Mouse (Mus musculus): ENCODE measurements around the gene Sh3bp1.

Gene Sh3bp1

DNA sequence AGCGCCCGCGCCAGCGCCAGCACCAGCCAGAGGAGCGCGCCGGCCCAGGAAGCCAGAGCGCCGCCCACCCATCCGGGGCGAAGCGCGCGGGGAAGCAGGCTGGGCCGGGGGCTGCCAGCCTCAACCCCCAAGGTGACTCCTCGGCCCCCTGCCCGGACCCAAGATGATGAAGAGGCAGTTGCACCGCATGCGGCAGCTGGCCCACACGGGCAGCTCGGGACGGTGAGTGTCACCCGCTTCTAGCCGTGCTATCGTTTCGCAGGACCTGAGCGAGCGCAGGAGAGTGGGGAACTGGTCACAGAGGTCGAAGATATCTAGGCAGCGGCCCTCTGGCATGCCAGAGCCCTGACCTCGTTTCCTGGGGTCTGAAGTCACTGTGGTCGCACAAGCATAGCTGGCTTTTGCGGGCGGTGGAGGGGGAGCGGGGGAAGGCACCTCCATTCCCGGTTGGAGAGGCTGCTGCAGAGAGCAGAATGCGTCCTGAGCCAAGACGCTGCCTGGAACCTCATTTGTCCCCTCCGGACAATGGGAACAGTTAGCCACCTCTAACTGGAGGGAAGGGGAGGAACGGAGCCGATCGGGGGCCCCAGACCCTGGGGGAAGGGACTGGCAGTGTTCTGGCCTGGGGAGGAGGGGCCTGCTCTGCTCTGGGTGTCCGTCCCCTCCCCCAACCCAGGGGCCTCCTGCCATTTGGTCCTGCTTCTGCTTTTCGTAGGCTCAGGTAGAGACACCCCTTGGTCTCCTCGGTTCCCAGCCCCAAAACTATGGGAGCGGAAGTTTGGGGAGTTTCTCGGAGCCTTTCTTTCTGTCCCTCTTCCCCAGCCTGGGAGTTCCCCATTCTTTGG, at the start of gene Sh3bp1:
Gene Sh3bp1, plus strand, starts transcription at position 29 of the 845 bp plus-strand sequence.
- DNase-seq (ENCODE audit: low read depth, low spot score): peak; percentile 84

DNA sequence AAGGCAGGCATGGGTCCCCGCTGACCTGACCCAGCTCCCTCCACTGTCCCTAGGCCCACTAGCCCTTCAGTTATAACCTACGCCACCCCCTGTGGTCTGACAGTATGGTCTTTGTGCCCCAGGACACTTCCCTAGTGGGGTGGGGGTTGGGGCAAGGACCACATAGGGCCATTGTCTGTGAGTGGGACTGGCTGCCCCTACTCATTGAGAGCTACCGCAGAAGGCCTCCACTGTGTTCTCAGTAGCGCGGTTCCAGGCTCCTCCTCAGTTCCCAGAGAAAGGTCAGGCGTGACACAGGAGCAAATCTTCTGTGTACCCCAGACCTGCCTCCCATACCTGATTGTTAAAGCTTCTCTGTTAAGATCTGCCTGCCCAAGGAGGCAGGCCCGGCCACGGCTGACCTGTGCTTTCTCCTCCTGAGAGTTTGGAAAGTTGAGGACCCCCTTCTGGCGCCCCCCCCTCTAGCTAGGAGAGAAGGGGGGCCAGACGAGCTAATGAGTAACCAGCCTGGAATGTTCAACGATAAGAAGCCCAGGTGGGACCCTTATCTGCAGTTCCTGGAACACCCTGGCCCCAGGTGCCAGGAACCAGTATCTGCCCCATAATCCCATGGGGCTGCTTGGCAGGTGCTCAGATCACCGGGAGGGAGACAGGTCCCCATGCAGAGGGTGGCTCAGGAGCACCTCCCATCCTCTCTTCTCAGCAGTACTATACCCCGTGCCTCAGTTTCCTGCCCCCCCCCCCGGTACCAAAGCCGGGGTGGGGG, 49.3 kb upstream of the Sh3bp1 start:
- no peak for DNase-seq (ENCODE audit: low read depth, low spot score)

DNA sequence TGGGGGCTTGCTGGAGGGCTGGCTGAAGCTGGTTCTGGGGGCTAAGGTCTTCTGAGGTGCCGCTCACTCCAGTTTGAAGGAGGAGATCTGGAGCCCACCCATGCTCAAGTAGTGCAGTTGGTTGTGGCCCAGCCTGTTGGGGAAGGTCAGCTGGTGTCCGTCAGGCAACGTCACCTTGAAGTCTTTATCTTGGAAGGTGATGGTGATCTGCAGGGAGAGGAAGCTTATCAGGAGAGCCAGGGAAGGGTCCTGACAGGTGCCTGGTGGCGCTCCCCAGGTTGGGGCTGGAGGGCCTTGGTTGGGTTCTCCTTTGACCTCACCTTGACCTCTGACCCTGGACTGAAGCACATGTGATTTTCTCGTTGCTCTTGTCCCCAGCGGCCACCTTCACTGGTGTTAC, 48.6 kb upstream of the Sh3bp1 start:
- no peak for DNase-seq (ENCODE audit: low read depth, low spot score)

DNA sequence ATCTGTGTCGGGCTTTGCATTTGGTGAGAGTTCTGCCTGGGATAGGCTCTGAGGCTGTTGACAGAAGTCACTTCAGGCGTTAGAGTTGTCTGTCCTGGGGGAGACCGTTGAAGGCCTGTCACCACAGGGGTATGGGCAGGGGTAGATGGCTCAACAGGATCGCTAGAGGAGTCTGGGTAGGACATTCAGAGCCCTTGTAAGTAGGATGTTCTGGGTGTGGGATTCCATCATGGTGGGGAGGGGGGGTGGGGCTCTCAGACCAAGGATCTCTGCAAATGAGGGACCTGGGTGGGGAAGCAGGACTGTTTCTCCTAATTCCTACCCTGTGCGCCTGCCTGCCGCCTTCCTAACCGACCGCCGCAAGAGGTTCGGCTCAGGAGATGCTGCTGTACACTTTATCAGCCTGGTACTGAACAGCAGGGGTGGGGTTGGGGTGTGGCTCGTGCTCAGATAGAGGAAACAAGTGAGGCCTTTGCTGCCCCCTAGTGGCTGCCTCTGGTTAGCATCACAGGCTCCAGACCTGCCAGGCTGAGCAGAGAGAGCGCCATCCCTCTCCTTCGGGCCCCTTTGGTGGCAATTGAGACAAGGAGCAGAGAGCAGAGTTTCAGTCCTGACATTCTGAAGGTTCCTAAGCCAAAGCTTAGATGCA, 47.9 kb upstream of the Sh3bp1 start:
- peak; percentile 94 for DNase-seq (ENCODE audit: low read depth, low spot score)

DNA sequence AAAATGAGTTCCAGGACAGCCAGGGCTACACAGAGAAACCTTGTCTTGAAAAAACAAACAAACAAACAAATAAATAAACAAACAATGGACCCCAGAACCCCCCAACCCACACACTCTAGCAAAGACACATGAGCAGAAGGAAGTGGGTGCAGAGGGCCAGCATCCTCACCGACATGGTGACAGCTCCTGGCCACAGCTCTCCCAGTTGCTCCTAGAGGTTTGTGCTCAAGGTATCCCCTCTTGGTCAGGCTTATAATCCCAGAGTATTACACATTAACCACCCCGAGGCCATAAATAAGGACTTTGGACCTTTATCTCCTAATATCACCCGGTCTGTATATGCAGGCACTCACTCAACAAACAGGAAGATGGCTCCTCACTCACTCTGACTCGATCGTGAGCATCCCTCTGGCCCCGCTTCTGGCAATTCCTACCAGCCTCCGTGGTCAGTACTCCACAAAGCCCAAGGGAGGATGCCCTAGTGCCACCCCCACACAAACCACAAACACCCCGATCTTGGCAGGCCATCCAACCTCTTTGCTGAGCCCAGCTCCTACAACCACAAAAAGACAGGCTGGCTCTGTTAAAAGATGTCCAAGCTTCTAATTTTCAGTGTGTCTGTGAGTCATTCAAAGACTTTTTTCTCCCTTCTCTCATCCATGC, 44.1 kb upstream of the Sh3bp1 start, which contains the start of gene Lgals2:
Gene Lgals2, minus strand, starts transcription at position 227 of the 663 bp plus-strand sequence.
- no peak for DNase-seq (ENCODE audit: low read depth, low spot score)

DNA sequence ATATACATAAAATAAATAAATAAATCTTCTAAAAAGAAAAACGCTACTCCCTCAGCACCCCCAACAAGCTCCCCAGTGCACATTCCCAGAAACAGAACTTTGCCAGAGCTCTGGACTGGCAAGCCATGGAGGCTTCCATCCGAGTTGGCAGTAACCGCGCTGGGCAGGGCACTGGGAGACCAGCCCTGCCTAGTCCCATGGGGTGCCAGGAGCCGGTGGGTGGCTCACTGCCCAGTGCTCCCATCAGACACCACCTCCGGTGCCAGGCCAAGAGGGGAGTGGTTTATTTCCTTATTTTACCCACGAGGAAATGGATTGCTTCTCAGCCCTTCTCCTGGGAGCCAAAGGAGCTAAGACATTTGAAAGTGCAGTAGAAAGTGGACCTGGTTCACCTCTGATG, 42.6 kb upstream of the Sh3bp1 start:
- no peak for DNase-seq (ENCODE audit: low read depth, low spot score)

DNA sequence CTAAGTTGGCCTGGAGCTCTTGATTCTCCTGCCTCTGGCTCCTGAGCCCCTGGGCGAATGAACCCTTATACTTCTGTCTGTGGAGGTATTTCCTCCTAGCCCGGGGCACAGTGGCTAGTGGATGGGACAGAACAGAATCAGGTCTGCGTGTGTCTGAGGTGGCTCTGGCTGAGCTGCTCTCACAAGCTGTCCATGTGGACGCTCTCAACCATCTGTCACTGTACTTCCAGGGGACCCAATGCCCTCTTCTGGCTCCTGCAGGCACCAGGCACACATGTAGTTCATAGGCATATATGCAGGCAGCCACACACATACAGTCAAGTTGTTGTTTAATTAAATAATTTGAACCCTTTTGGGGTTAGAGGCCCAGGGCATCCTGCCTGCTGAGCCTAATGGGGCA, 40.3 kb upstream of the Sh3bp1 start:
- DNase-seq (ENCODE audit: low read depth, low spot score): no peak

DNA sequence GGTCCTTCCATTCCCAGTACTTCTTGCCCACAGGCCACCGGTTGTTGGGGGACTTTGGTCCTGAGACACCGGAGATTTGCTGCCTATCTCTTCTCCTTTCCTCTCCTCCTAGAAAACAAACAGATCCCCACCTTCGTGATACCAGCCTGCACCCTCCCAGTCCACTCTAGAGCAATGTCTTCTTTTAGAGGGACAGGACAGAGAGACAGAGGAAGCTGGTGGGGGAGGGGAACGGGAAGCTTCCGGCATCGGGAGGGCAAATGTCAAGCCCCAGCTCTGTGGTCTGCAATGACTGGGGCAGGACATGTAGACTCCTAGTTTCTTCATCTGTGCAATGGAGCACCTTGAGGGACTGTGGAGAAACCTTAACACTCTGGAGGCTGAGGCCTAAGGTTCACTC, 39.9 kb upstream of the Sh3bp1 start:
- DNase-seq (ENCODE audit: low read depth, low spot score): peak; percentile 62

DNA sequence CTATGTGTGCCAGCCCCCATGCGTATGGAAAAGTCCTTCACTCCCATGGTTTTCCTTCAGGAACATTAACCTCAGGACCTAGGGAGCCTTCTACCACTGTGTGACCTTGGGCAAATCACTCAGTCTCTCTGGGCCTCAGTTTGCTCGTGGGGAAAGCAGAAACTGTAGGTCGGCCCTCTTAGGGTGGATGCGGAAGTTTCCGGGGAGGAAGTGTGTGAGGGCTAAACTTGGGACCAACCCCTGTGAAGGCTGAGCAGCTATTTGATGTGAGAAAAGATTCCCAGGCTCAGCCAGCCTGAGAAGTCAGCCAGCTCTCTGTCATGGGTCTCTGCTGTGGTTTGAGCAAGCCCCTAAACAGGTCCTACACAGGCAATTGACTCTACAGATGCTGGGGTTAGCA, 37.3 kb upstream of the Sh3bp1 start:
- DNase-seq (ENCODE audit: low read depth, low spot score): no peak

DNA sequence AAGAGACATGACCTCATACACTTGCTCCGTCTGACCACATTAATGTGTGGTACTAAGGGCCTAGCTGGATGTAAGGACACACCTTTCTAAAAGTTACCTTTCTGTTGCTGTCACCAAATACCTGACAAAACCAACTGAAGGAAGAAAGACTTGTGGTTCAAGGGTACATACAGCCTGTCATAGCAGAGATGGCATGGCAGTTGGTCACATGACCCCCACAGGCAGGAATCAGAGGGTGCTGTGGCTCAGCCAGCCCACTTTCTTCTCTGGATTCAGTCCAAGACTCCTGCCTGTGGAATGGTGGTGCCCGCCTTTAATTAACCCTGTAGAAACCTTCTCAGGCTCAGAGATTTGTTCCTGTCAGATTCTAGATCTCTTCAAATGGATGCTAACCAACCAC, 36.4 kb upstream of the Sh3bp1 start:
- DNase-seq (ENCODE audit: low read depth, low spot score): no peak

DNA sequence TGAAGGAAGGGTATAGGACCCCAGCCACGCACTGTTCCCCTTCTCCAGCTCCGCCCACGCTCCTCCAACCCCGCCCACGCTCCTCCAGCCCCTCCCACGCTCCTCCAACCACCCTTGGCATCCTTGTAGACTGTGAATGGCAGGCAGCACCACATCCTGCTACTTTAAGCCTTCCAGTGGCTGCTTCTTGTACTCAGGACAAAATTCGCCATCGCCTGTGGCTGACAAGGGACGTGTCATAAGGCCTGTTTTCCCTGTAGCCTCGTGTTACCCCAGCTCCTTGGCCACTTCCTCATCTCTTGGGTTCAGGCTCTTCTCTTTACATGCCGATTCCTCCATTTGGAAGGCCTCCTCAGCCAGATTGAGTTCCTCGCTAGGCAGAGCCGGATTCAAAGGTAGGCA, 35.7 kb upstream of the Sh3bp1 start:
- no peak for DNase-seq (ENCODE audit: low read depth, low spot score)

DNA sequence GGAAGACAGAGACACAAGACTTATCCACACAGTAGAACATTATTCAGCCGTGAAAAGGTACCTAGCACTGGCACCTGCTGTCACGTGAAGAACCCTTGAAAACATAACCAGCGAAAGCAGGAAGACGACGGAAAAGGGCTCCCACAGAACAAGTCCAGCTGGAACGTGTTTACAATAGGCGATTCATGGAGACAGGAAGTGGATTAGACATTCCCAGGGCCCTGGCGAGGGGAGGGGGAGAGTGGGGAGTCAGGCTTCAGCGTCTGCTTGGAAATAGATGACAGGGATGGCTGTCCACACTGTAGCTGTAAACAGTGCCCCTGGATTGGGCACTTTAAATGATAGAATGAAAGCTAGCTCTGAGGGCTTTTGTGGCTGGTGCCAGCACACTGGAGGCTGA, 31.2 kb upstream of the Sh3bp1 start:
- no peak for DNase-seq (ENCODE audit: low read depth, low spot score)

DNA sequence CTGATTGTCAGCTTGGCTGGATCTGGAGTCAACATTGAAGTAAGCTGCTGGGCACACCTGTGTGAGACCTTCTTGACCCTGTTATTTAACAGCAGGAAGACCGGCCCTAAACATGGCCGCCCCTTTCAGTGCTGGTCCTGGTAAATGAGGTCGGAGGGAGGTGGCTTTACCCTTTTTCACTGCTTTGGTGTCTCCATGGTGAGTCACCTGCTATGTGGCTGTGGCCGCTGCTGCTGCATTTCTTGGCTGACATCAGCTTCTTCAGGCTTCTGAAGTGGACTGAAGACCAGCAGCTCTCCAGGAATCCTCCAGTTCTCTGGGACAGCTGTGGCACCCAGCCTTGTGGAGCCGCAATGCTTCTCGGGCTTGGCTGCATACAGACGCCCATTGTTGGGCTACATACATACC, 30.7 kb upstream of the Sh3bp1 start:
- DNase-seq (ENCODE audit: low read depth, low spot score): no peak

DNA sequence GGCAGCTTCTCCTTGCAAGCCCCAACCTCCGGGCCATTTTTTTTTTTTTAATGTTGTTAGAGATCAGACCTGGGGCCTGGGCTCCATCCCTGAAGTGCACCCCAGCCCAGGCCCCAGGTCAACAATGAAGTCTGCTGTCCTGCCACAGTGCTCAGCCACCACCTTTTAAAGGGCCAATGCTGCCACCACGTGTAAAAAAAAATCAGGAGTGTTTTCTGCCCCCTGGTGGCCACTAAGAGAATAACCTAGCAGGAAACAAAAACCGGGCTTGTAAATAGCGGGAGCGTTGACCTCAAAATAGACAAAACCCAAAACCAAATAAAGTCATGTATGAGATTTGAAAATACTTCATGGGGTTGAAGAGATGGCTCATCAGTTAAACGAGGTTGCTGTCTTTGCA, 29.8 kb upstream of the Sh3bp1 start:
- DNase-seq (ENCODE audit: low read depth, low spot score): peak; percentile 81

DNA sequence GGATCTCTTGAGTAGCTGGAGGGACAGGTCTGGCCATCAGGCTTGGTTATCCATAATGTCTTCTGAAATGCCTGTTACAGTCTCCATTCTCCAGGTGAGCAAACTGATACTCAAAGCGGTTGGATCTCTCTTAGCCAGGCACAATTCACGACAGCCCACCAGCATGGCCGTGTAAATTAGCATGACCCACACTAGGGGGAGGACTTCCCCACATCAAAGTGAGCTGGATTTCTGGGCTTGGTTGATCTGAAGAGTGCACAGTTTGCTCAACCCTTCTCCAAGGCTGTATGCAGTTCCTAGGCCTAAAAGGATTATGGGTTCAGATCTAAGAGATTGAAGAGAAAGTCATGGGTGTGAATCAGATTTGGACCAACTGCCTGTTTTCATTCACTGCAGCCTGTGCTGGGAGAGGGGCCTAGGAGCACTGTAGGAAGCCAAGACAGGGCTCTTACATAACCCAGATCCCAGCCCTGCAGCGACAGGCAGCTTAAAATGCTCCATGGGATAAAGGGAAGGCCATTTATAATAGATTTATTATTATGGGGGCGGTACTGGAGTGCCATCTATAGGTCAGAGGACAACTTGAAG, 27.5 kb upstream of the Sh3bp1 start:
- no peak for DNase-seq (ENCODE audit: low read depth, low spot score)

DNA sequence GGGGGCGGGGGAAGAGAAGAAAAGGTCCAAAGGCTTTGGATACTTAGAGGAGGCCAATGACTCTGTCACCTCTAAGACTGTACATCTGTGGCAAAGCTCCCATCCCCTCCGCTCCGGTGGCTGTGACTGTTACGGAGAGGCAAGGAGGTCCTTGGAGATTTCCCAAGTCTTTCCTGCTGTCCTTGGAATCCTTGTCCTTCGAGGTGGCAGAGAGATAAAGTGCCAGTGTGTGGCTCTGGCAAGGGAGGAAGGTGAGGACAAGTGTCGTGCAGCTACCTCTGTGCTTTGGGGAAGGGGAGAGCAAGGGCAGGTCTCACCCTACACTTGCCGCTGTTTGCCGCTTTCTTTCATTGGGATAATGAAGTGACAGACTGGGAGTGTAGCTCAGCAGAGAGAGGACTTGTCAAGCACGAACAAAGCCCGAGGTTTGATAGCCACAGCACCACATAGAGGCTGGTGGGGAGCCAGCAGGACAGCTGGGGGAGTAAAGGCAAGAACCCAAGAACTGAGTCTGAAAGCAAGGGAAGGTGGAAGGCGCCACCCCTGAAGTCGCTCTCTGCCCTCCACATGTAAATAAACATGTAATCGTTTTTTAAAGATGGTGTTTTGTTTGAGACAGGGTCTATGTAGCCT, 25.6 kb upstream of the Sh3bp1 start:
- no peak for DNase-seq (ENCODE audit: low read depth, low spot score)

DNA sequence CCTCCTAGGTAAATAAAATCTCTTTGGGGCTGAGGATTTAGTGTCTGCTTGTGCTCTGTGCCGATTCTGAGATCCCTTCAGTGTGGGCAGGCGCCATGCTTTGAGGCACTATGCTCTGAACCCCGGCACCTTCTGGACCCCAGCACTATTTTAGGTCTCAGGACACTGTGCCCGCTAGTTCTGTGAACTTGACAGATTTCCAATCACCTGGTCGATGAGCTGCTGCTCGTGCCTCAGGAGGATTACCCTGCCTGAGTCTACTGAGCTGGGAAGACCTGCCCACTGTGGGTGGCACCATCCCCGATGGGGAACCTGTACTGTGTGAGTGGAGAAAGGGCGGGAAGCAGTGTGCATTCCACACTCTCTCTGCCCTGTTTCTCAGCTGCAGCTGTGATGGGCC, 24.6 kb upstream of the Sh3bp1 start:
- no peak for DNase-seq (ENCODE audit: low read depth, low spot score)

DNA sequence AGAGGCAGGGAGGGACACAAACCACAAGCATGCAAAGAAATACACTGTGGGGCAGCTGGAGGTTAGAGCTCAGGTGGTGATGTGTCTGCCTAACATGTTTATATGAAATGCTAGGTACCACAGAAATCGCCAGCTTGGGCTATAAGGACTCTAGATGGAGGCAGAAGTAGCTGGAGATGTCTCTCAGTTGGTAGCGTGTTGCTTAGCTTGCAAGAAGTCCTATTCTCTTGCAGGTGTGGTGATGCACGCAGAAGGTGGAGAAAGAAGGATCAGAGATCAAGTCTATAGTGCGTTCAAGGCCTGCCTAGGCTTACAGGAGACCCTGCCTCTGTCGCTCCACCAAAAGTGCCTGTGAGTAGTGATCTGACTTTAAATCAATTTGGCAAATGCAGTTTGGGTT, 24.0 kb upstream of the Sh3bp1 start:
- DNase-seq (ENCODE audit: low read depth, low spot score): no peak

DNA sequence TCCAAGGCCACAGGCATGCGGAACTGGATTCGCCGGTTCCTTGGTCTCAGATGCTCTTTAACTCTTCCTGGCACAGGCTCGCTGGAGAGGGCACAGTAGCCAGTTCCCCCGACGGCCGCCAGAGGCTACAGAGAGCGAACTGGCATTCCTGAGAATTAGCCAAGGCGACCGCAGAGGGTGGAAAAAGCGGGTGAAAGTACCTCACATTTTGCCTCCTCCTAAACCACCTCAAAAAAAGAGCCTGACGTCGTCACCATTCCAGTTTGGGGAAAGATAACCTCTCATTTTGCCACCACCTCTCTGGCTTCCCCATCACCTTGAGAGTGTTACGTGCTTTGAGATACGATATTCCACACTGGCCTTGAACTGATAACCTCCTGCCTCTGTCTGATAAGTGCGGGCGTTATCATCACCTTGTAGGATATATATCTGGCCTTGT, 23.3 kb upstream of the Sh3bp1 start:
- peak; percentile 74 for DNase-seq (ENCODE audit: low read depth, low spot score)

DNA sequence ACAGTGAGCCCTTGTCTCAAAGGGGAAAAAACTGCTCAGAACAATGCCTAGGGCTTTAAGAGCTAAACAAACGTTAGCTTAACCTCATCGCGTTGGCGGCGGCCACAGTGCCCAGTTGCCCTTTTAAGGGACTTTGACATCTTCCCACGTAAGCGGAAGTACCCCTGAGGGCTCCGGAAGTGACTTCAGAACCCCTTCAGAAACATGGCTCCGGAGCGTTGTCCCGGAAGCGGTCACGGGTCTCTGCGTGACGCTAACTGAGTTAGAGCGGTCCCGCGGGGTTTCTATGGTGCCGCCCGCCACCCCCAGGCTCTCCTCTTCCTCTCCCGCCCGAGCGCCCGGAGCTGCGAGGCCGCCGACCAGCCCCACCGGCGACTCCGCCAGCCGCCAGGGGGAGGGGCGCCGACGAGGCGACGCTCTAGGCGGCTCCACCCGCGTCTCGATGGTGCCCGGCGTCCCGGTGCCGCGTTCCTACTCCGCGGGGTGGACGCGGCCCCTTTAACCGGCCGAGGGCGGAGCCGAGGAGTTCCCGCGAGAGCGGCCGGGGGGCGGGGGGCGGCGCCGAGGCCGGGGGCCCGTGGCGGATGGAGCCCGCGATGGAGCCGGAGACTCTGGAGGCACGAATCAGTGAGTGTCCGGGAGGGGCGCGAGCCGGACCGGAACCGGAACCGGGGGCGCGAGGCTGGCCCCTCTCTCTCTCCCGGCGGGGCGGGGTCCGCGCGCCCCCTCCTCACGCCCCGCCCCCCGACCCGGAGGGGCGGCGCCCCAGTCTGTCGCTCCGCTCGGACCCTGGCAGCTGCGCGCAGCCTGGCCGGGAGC, 22.4 kb upstream of the Sh3bp1 start, which contains the start of gene Gga1:
Gene Gga1, plus strand, starts transcription at position 200 of the 819 bp plus-strand sequence.
- DNase-seq (ENCODE audit: low read depth, low spot score): peak; percentile 97
